Mouse (Mus musculus) urinary bladder, postnatal 25 days (tissue): ENCODE results near the gene AI661453.
"Not testable (repeated sequence)": the region's sequence is repeated elsewhere in the genome, so short reads cannot be mapped to it uniquely, and the experiment has no call there.

Experiments used
- DNase-seq: peaks from one replicate; pipeline ENCODE4 v3.0.0; 2022; ENCODE audit warnings: low spot score

AI661453 gene

DNA sequence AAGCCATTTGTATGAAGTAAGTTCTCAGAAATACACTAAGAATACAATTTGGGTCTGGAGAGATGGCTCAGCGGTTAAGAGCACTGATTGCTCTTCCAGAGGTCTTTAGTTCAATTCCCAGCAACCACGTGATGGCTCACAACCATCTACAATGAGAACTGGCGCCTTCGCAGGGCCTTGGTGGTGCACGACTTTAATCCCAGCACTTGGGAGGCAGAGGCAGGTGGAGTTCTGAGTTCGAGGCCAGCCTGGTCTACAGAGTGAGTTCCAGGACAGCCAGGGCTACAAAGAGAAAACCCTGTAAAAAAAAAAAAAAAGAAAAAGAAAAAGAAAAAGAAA is 66.3 kb downstream of the AI661453 start:
- DNase-seq, result not testable (repeated sequence)

DNA sequence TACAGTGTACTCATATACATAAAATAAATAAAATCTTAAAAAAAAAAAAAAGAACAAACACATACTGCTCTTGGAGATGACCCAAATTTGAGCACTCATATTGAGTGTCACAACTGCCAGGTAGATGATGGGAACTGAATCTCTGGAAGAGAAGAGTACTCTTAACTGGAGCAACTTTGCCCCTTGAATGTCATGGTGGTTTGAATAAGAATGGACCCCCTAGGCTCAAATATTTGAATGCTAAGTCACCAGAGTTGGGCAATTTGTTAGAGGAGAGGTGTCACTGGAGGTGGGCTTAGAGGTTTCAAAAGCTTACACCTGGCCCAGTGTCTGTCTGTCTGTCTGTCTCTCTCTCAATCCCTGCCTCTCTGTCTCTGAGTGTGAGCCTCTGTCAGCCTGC is 67.3 kb downstream of the AI661453 start:
- no peak for DNase-seq

DNA sequence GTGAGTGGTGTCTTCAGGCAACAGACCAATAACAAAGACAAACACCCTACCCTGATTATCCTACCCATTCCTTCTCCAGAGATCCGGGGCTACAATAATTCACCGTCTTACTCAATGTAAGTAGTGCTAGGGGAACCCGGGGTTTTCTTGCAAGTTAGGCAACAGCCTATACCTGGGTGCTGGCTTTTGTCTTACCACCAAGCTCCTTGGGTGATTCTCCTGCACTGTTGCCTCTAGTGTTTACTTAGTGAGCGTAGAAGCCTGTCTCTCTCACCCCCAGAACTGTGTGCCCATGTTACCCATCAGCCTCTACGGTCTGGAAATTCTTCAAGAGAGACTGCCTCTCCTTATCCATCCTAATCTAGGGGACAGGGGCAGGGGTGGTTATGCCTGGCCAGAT is 67.8 kb downstream of the AI661453 start:
- no peak for DNase-seq

GRCm38 (mm10) chr17:47504941-47505346 is 68.5 kb downstream of the AI661453 start, which contains the start of gene Ccnd3:
Gene Ccnd3, plus strand, starts transcription at chr17:47505051.
- DNase-seq, result peak; percentile 64

- DNase-seq, result no peak
Observed at GRCm38 (mm10) chr17:47505566-47505965, 69.2 kb downstream of the AI661453 start.

- no peak for DNase-seq
Observed at GRCm38 (mm10) chr17:47506042-47506441, 69.6 kb downstream of the AI661453 start.

GRCm38 (mm10) chr17:47506697-47507096 is 70.3 kb downstream of the AI661453 start:
- DNase-seq, result no peak

GRCm38 (mm10) chr17:47507523-47507922 is 71.1 kb downstream of the AI661453 start:
- DNase-seq, result no peak

- peak; percentile 88 for DNase-seq
Observed at GRCm38 (mm10) chr17:47508012-47508608, 71.7 kb downstream of the AI661453 start.

DNA sequence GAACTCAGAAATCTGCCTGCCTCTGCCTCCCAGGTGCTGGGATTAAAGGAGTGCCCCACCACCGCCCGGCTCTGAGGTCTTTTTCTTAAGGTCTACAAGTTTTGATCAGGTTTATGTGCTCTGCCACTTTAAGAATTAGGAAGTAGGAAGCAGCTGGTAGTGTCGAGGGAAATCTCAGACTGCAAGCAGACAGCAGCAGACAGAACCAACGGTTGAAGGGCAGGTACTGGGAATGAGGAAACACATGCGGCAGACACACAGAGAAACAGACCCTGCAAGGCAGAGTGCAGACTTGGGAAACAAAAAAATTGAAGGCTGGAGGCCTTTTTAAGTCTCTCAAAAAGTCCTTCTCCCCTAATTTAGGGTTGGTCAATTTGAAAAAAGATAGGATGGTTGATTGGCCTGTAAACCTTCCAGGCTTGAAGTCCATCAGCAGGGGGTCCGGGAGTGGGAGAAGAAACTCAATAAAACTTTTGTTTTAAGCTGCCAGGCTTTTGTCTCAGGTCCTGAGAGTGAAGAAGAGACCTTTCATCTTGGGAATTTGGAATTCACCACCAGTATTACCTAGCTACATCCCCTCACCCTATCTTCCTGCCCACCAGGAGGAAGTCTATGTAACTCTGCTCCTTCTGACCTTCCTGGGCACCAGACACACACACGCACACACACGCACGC is 72.8 kb downstream of the AI661453 start:
- DNase-seq, result no peak

GRCm38 (mm10) chr17:47511111-47512020 is 75.0 kb downstream of the AI661453 start:
- DNase-seq, result peak; percentile 98

DNA sequence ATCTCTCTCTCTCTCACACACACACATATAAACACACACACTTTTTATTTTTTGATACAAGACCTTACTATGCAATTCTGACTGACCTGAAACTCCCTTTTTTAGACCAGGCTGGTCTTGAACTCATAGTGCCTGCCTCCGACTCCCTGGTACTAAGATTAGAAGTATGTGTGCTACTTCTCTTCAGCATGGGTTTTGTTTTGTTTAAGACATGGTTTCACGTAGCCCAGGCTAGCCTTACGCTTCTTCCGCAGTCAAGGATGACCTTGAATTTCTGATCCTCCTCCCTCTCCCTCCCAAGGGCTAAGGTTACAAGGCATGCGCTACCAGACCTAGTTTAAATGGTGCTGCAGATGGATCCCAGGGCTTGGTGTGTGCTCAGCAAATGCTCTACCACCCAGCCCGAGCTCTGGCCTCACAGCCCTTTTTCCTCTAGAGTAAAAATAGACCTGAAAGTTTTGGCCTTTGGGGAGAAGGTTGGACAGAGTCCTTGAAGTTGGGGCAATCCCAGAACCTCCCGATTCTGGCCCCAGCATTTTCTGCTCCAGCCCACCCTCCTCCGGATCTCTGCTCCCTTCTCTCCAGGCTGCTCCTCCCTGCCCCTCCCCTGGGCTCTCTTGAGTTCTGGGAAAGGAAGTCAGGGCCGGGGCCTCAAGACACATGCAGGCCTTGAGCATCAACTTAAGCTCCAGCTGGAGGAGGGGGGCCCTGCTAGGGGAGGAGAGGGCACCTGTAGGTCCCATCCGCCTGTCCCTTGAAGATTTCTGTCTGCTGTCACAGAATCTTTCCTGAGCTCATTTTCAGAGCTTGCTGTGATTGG is 76.8 kb downstream of the AI661453 start:
- no peak for DNase-seq

GRCm38 (mm10) chr17:47515180-47515844 is 78.9 kb downstream of the AI661453 start:
- no peak for DNase-seq

DNA sequence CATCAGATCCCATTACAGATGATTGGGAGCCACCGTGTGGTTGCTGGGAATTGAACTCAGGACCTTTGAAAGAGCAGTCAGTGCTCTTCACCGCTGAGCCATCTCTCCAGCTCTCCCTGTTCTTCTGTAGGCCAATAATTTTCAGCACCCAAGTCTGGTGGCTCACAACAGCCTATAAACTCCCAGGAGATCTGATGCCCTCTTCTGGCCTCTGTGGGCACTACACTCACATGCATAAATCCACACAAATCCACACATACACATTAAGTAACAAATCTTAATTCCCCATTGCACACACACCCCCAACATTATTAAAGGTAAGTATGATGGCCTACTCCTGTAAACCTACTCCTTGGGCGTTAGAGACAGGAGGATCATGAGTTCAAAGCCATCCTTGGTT is 79.8 kb downstream of the AI661453 start:
- no peak for DNase-seq

DNA sequence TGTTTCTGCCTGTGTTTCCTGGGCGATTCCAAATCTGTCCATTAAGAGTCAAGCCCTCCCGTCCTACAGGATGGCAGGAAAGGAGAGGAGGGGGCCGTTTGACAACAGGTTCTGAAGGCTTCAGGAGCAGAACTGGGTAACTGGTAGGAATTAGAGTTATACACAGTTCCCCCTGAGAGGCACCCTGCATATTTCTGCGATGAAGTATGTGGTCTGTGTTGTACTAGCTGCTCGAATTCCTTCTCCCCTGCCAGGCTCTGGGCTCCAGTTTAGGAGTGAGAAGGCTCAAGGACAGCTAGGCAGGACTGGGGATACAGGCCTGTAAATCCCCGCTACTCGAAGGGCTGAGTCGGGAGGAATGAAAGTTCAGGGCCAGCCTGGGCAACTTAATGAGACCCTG is 81.8 kb downstream of the AI661453 start:
- DNase-seq, result peak; percentile 23
